Mouse (Mus musculus): ENCODE results near the gene Nlrp4c.
"Not testable (repeated sequence)": the region's sequence is repeated elsewhere in the genome, so short reads cannot be mapped to it uniquely, and the experiment has no call there.

Nlrp4c gene

DNA sequence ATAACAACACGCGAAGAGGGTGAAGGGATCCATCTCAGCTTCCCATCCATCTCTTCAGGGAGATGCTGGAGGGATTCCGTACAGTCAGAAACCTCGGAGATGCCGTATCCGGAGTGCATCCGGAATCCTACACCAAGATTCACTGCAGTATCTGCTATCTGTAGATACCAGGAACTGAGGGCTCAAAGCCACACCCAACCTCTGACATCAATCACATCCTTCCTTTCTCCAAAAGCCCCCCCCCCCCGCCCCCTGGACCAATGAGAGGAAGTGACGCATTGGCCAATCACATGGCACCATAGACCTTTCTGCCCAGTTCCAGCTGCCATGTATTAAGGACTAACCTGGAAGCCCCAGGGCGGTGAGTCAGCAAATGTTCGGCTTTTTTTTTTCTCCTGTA, at the start of gene Nlrp4c:
TSS of gene Nlrp4c (plus strand) at position 301 of the 400 bp plus-strand sequence.
- no peak for DNase-seq (ENCODE audit: low read depth, low spot score)

DNA sequence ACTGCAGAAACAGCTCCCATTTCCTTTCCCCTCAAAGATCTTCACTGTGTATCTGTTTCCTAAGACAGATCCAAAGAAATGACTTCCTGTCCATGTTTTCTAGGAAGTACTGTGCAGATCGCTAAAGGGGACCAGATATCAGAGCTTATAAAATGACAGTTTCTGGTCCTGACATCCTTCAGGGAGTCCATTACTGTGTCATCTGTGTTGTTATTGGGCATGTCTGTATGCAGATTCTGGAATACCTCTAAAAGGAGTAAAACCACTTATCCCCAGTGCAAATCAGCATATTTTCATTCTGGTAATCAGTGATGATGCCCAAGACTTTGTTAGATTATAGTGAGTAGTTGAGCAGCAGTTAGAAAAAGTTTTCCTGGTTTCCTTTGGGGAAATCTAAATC, 34.1 kb upstream of the Nlrp4c start, which contains the start of gene Vmn1r65:
TSS of gene Vmn1r65 (minus strand) at position 101 of the 400 bp plus-strand sequence.
- no peak for DNase-seq (ENCODE audit: low read depth, low spot score)

DNA sequence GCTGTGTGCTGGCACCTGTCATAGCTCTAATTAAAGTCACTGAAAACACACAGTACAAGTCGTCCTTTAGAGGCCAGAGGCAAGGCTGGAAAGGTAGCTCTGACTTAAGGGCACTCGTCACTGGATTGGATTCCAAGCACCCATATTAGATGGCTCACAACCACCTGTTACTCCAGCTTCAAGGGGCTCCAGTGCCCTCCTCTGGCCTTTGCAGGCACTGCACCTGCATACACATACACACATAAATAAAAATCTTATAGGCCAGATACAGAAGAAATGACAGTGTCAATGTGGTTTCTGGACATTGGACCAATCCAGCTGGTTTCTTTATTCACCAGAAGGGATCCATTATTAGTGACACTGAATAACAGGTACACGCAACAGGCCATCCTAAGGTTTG, 74.5 kb downstream of the Nlrp4c start:
- no peak for DNase-seq (ENCODE audit: low read depth, low spot score)

DNA sequence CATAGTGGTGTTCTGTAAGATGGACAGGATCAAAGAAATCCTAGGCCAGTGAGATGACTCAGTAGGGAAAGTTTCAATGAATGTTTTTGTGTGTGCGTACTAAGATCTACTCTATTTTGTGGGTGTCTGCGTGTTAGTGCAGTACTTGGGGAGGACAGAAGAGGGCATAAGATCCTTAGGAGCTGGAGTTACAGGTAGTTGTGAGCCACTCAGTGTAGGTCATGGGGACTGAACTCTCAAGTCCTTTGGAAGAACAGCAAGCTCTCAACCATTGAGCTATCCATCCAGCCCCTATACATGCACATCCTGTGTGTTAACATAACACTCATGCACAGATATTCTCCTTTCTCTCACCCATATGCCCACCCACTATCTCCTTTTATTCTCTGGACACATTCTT, 75.1 kb downstream of the Nlrp4c start:
- not testable (repeated sequence) for DNase-seq (ENCODE audit: low read depth, low spot score)

DNA sequence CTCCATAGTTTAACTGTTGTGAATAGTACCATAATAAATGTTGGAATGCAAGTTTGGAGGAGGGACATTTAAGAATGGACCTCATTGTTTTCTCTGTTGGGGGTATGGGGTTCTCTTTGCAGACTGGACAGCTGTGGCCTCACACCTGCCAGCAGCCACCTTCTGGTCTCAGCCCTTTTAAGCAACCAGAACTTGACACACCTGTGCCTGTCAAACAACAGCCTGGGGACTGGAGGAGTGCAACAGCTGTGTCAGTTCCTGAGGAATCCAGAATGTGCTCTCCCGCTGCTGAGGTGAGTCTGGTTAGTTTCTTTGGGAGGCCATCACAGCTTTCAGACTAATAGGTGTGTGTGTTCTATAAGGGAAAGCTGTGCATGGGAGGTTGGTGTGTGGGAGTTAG, 76.2 kb downstream of the Nlrp4c start:
- not testable (repeated sequence) for DNase-seq (ENCODE audit: low read depth, low spot score)

DNA sequence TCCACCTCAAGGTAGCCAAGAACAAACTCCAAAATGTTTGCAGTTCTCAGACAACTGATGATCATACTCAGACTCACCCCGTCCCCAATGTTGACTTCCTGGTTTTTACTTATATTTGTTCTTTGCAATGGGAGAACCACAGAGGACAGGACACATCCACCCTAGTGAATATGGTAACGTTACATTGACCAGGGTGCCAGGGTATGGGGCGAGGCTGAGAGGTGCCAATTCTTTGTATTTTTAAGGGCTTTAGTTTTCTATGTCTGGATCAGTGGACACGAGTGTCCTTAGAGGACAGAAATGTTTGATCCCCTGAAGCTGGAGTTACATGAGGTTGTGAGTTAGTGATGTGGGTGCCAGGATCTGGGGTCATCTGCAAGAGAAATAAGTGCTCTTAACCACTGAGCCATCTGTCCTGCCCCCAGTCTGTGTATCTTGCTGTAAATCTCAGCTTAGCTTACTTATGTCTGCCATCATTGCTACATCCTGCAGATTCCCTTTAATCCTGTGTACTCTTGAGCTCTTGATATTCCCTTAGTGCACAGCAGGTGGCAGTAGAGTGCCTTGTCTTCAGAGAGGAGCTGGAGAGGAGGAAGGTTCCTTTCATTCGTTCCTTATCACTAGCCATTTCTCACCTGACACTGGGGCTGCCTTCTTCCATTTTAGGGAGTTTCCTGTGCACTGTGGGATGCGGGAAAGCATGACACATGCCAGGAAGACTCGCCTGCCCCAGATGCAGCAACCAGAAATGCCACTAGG, 81.9 kb downstream of the Nlrp4c start:
- DNase-seq (ENCODE audit: low read depth, low spot score), result peak; percentile 84

DNA sequence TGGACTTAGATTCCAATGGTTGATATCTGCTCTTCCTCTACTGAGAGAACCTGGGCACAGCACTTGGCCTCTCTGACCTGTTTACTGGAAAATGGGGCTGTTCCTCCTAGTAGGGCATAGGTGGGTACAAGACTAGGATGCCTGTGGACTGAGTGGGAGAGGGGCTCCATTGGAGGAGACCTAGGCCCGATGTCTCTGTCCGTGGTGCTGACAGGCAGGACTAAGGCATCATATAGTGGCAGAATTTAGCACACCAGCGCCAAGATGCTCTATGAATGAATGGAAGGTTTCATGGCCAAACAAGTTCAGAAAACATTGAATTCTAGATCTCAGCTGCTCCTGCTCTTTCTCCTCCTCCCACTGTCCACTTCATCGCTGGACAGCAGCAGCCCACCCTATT, 85.4 kb downstream of the Nlrp4c start:
- no peak for DNase-seq (ENCODE audit: low read depth, low spot score)

DNA sequence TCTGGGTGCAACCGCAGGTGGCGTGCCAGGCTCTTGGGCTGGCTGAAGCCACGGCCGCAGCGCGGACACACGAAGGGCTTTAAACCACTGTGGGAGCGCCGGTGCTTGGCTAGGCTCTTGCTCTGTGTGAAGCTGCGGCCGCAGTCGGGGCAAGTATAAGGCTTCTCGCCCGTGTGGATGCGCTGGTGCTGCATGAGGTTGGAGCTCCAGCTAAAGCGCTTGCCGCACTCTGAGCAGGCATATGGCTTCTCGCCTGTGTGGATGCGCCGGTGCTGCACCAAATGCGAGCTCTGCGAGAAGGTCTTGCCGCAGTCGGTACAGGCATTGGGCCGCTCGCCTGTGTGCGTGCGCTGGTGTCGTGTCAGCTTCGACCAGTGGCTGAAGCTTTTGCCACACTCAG, 87.7 kb downstream of the Nlrp4c start:
- no peak for DNase-seq (ENCODE audit: low read depth, low spot score)

DNA sequence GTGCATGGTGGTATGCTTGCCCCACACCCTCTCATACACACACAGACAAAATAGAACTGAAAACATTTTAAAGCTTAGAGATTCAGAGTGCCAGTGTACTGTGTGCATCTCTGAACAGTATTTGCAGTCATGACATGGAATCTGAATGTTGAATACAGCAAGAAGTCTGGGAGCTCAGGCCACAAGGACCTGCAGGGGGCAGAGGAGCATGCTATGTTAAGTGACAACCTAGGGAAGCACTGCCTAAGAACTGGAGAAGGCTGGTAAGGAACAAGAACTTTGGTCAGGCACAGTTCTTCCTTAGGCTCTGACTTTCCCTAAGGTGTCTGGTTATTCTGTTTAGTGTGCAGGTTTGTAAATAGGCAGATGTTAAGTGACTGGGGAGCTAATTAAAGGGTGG, 91.5 kb downstream of the Nlrp4c start:
- no peak for DNase-seq (ENCODE audit: low read depth, low spot score)

DNA sequence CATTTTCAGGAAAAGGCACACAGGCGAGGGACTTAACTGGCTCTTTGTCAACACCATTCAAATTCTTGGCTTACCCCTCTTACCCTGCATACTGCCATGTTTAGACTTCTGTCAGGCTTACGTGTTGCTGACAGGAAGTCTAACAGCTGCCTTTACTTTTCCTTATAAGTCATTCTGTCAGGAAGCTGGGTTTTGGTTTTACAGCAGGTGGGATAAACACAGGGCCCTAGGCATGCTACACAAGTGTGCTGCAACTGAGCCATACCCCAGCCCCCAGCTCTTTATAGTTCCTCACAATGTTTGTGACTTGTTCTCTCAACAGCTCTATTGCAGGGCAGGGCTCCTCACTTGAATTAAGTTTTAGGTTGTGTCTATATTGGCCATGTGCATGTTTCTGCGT, 94.3 kb downstream of the Nlrp4c start:
- no peak for DNase-seq (ENCODE audit: low read depth, low spot score)

DNA sequence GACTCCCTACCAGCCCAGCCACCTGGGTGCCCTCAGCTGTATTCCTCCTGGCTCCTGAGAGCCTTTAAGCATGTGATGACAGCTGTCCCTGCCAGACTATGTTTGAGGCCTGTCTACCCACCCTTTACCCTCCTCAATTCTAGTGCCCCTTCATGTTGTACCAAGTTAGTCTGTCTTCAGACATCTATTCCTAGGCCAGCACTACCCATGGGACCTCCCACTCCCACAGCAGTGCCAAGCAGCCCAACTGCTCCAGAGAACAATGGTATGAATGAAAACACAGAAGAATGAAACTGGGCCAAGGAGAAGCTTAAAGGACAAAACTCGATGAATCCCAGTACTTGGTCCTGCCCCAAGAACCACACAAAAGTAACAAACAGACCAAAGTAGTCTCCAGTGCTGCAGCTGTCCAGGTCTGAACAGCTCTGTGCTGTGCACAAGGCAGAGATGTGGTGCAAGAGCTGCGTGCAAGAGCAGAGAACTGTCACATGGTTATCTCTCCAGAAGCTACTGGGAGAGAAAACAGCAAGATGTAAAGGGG, 99.1 kb downstream of the Nlrp4c start:
- DNase-seq (ENCODE audit: low read depth, low spot score), result no peak

DNA sequence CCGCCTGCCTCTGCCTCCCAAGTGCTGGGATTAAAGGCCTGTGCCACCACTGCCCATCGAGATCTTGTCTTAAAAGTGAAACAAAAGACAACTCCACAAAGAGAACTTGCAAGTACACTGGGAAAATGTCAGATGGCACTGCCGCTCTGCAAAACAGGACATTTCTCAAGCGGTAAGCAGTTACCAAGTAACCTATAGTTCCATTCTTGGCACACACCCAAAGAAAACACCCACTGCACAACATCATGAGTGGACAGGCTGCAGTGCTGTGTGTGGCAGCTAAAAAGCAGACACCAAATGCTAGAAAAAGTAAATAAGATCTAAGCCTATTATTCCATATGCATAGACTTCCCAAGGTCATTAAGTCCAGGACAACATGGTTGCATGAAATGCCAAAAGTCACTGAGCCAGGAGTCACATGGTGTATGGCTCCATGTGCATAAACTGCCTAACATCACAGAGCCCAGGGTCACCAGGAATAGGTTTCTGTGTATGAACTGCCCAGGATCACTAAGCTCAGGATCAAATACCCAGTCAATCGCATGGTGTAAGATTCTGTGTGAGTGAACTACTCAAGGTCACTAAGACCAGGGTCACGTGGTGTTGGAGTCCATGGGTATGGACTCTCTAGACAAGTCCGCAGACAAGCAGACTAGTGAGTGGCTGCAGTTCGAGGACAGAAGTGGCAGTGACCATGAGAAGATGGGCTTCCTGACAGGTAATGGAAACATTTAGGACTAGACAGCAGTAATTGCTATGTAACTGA, 100.6 kb downstream of the Nlrp4c start:
- DNase-seq (ENCODE audit: low read depth, low spot score), result no peak

DNA sequence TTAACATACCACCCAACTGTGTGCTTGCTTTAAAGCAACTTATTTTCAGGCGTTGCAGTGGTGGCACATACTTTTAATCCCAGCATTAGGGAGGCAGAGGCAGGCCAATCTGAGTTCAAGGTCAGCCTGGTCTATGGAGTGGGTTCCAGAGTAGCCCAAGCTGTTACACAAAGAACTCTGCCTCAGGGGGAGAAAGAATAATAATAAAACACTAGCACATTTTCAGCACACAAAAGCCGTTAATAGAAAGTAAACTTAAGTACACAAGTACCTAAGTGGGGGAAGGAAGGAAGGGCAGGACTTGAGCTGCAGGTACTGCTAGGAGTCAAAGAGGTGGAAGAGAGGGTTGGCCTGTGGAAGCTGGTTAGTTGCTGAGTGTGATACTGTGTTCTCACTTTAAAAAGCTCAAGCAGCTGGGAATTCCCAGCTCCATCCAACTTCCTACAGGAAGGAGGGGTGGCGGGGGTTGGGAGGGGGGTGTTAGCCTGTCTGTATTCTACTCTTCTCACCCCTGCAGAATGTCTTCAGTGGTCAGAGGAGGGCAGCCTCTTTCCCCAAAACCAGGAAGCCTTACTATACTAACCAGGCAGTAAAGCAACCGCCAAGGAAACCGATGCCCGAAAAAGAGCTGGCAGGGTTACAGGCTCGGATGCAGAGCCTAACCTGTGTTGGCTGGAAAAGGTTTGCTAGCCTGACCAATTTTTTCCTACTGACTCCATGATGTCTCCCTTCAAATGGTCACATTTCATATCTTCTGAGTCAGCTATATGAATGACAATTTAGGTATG, 101.4 kb downstream of the Nlrp4c start:
- no peak for DNase-seq (ENCODE audit: low read depth, low spot score)

DNA sequence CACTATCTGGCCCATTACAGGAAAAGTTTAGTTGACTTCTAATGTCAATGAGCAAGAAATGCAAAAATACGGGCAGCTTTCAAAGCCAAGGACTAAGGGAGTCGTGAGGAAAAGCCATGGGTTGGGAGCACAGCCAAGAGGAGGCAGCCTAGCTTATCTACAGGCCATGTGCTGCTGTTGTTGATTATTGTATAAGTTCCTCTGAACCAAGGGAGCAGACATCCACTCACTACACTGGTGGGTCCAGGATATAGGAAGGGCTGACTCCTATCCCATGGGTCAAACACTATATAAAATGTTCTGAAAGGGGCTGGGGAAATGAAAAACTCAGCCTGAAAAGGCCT, 102.0 kb downstream of the Nlrp4c start:
- no peak for DNase-seq (ENCODE audit: low read depth, low spot score)

DNA sequence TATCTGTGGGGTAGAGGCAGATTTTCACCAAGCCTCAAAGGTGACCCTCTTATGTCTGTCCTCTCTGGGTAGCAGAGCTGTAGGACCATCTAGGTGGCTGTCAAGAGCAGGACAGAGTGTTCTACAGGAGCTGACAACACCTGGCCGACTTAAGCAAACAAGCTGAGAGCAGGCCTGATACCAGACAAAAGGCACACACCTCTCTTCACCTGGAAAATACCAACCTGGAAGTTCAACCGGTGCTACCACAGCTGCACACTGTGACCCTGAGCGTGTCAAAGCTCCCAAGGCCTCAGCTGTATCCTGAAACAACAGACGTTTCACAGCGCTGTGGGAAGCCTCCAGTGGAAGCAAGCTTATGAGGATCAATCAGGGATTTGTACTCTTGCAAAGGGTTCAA, 102.7 kb downstream of the Nlrp4c start:
- no peak for DNase-seq (ENCODE audit: low read depth, low spot score)

DNA sequence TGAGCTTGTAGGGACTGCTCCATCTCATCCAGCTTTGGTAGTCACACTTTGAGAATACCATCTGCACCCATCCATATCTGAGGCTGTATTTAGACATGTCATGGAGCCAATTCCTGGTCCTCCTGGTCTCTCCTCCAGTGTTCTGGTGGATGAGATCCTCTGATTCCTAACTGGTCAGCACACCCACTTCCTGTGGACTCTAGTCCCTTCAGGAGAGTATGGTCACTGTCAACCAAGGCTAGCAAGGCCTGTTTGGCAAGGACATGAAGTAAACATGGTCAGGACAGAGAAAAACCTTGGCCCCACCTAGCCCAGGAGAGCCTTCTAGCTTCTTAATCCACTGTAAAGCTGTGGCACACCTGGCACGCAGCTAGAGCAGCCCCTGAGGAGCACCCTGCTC, 106.3 kb downstream of the Nlrp4c start:
- no peak for DNase-seq (ENCODE audit: low read depth, low spot score)

DNA sequence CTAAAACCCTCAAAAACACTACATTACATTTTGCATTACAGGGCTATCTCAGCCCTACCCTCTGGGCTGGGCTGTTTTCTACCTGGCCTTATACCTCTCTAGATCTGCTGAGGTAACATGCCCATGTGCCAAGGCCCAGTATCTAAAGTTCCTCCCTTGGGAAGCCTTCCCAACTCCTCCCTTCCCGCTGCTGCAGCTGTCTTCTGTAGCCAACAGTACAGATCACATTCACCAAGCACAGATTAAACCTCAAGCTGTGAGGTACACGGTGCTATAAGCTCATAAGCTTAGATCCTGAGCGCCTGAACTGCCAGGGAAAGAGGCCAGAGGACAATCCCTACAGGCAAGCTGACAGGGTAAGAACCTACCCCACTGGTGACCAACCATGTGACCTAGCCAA, 107.1 kb downstream of the Nlrp4c start:
- no peak for DNase-seq (ENCODE audit: low read depth, low spot score)

DNA sequence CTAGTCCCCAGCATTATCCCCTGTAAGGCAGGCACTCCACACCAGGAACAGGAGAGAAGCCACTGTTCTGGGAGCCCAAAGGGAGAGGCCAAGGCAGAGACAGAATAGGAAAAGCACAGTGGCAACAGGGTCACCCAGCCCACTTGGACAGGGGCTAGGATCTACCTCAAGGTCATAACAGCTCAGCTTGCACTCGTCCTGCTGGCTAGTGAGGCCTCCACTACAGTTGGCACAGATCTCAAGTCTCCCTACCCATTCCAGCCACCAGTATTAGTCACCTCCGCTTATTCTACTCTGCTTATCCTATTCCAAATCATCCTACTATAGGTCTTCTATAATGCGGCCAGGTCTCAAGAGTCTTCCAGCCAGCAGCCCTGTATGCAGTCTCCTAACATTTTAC, 108.2 kb downstream of the Nlrp4c start:
- no peak for DNase-seq (ENCODE audit: low read depth, low spot score)

DNA sequence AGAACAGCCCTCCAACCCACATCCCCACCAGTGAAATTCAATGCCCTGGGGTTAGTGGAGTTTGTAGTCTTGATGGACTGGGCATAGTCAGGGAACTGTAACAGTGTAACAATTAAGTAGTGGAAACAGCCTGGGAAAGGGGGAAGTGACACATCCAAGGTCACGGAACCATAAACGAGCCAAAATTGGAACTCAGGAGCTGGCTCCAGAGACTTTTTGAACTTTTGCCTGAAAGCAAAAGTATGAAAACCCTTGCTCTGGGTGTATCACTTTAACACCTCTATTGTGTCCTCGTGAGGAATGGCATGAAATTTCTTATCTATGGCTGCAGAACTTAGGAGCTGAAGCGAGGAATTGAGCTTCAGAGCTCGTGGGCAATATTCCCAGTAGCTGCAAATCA, 109.2 kb downstream of the Nlrp4c start:
- no peak for DNase-seq (ENCODE audit: low read depth, low spot score)

Data from CD4-positive helper T cell, adult 2 months (primary cell).